Mouse (Mus musculus): Measurements from ENCODE around the gene Slc43a2. TPM values are rescaled to one million over a fixed set of nuclear protein-coding genes. Genes with fewer than 3 reads are reported as not detected.

Gene Slc43a2
- polyA plus RNA-seq, 1 experiment: 15.9 TPM

GRCm38 (mm10) chr11:75581495-75582149 is 50.1 kb downstream of the Slc43a2 start:
- Histone ChIP-seq H3ac (ENCODE audit: control insufficient read depth, insufficient read length) (no peak overlapping the region), H3K4me3 (no peak overlapping the region), H3K27me3 (ENCODE audit: control insufficient read depth, insufficient read depth, insufficient read length) (no peaks in the 10 kb centered on the region), H3K79me2 (ENCODE audit: control insufficient read depth, insufficient read depth) (no peaks in the 10 kb centered on the region), H3K36me3 (ENCODE audit: control insufficient read depth, insufficient read depth) (no peaks in the 10 kb centered on the region), H3K4me2 (ENCODE audit: low read depth) (no peak overlapping the region)
- TF ChIP-seq POLR2AphosphoS2 (IDR thresholded peaks at IDR 0.05; ENCODE audit: insufficient read length, low read depth) (no peak), POLR2A (IDR thresholded peaks at IDR 0.05; ENCODE audit: insufficient read length, low read depth) (no peak), TCF3 (IDR thresholded peaks at IDR 0.05; ENCODE audit: insufficient read length, low read depth) (no peak), USF1 (IDR thresholded peaks at IDR 0.05; ENCODE audit: low read depth) (no peak), MAX (IDR thresholded peaks at IDR 0.05; ENCODE audit: low read depth) (no peak), MYOG (IDR thresholded peaks at IDR 0.05; ENCODE audit: control insufficient read depth in 1 of 3, insufficient read depth in 1 of 3, insufficient read length in 2 of 3, low read depth in 2 of 3) (no peak), E2F4 (IDR thresholded peaks at IDR 0.05; ENCODE audit: insufficient read depth) (no peak), SRF (IDR thresholded peaks at IDR 0.05; ENCODE audit: control insufficient read depth, insufficient read length, low read depth) (no peak), CEBPB (IDR thresholded peaks at IDR 0.05; ENCODE audit: insufficient read depth, poor library complexity, severe bottlenecking) (no peak), REST (IDR thresholded peaks at IDR 0.05; ENCODE audit: insufficient read depth, insufficient read length) (no peak), MYOD1 (IDR thresholded peaks at IDR 0.05; ENCODE audit: control insufficient read depth in 1 of 3, insufficient read length in 2 of 3, low read depth in 2 of 3) (no peak), TCF12 (IDR thresholded peaks at IDR 0.05; ENCODE audit: insufficient read depth, poor library complexity, severe bottlenecking) (no peak)

GRCm38 (mm10) chr11:75583521-75583920 is 52.0 kb downstream of the Slc43a2 start:
- H3K36me3 ChIP-seq (ENCODE audit: control insufficient read depth, insufficient read depth): no peaks in the 10 kb centered on the region
- no peak overlapping the region for H3K4me3 ChIP-seq
- no peak overlapping the region for H3ac ChIP-seq (ENCODE audit: control insufficient read depth, insufficient read length)
- H3K27me3 ChIP-seq (ENCODE audit: control insufficient read depth, insufficient read depth, insufficient read length): no peaks in the 10 kb centered on the region
- TF ChIP-seq MYOD1 (IDR thresholded peaks at IDR 0.05; ENCODE audit: control insufficient read depth in 1 of 3, insufficient read length in 2 of 3, low read depth in 2 of 3) (no peak), POLR2AphosphoS2 (IDR thresholded peaks at IDR 0.05; ENCODE audit: insufficient read length, low read depth) (no peak), SRF (IDR thresholded peaks at IDR 0.05; ENCODE audit: control insufficient read depth, insufficient read length, low read depth) (no peak), REST (IDR thresholded peaks at IDR 0.05; ENCODE audit: insufficient read depth, insufficient read length) (no peak), E2F4 (IDR thresholded peaks at IDR 0.05; ENCODE audit: insufficient read depth) (no peak), MAX (IDR thresholded peaks at IDR 0.05; ENCODE audit: low read depth) (no peak), TCF3 (IDR thresholded peaks at IDR 0.05; ENCODE audit: insufficient read length, low read depth) (no peak), CEBPB (IDR thresholded peaks at IDR 0.05; ENCODE audit: insufficient read depth, poor library complexity, severe bottlenecking) (no peak), TCF12 (IDR thresholded peaks at IDR 0.05; ENCODE audit: insufficient read depth, poor library complexity, severe bottlenecking) (no peak), USF1 (IDR thresholded peaks at IDR 0.05; ENCODE audit: low read depth) (no peak), MYOG (IDR thresholded peaks at IDR 0.05; ENCODE audit: control insufficient read depth in 1 of 3, insufficient read depth in 1 of 3, insufficient read length in 2 of 3, low read depth in 2 of 3) (no peak), POLR2A (IDR thresholded peaks at IDR 0.05; ENCODE audit: insufficient read length, low read depth) (no peak)
- H3K4me2 ChIP-seq (ENCODE audit: low read depth): no peak overlapping the region
- peaks cover 2% of the 10 kb centered on the region for H3K79me2 ChIP-seq (ENCODE audit: control insufficient read depth, insufficient read depth)

GRCm38 (mm10) chr11:75585061-75585460 is 53.6 kb downstream of the Slc43a2 start:
- Histone ChIP-seq H3K79me2 (ENCODE audit: control insufficient read depth, insufficient read depth) (peaks cover 18% of the 10 kb centered on the region), H3K36me3 (ENCODE audit: control insufficient read depth, insufficient read depth) (no peaks in the 10 kb centered on the region), H3K4me2 (ENCODE audit: low read depth) (no peak overlapping the region), H3K4me3 (no peak overlapping the region), H3K27me3 (ENCODE audit: control insufficient read depth, insufficient read depth, insufficient read length) (no peaks in the 10 kb centered on the region), H3ac (ENCODE audit: control insufficient read depth, insufficient read length) (no peak overlapping the region)
- TF ChIP-seq CEBPB (IDR thresholded peaks at IDR 0.05; ENCODE audit: insufficient read depth, poor library complexity, severe bottlenecking) (no peak), REST (IDR thresholded peaks at IDR 0.05; ENCODE audit: insufficient read depth, insufficient read length) (no peak), TCF3 (IDR thresholded peaks at IDR 0.05; ENCODE audit: insufficient read length, low read depth) (no peak), USF1 (IDR thresholded peaks at IDR 0.05; ENCODE audit: low read depth) (no peak), POLR2A (IDR thresholded peaks at IDR 0.05; ENCODE audit: insufficient read length, low read depth) (no peak), SRF (IDR thresholded peaks at IDR 0.05; ENCODE audit: control insufficient read depth, insufficient read length, low read depth) (no peak), E2F4 (IDR thresholded peaks at IDR 0.05; ENCODE audit: insufficient read depth) (no peak), MYOG (IDR thresholded peaks at IDR 0.05; ENCODE audit: control insufficient read depth in 1 of 3, insufficient read depth in 1 of 3, insufficient read length in 2 of 3, low read depth in 2 of 3) (no peak), MYOD1 (IDR thresholded peaks at IDR 0.05; ENCODE audit: control insufficient read depth in 1 of 3, insufficient read length in 2 of 3, low read depth in 2 of 3) (no peak)

GRCm38 (mm10) chr11:75585978-75586377 is 54.5 kb downstream of the Slc43a2 start:
- Histone ChIP-seq H3K4me3 (no peak overlapping the region), H3K27me3 (ENCODE audit: control insufficient read depth, insufficient read depth, insufficient read length) (no peaks in the 10 kb centered on the region), H3K79me2 (ENCODE audit: control insufficient read depth, insufficient read depth) (peaks cover 25% of the 10 kb centered on the region), H3ac (ENCODE audit: control insufficient read depth, insufficient read length) (no peak overlapping the region), H3K36me3 (ENCODE audit: control insufficient read depth, insufficient read depth) (peaks cover 4% of the 10 kb centered on the region), H3K4me2 (ENCODE audit: low read depth) (no peak overlapping the region)
- TF ChIP-seq SRF (IDR thresholded peaks at IDR 0.05; ENCODE audit: control insufficient read depth, insufficient read length, low read depth) (no peak), MAX (IDR thresholded peaks at IDR 0.05; ENCODE audit: low read depth) (no peak)

- Histone ChIP-seq H3K79me2 (ENCODE audit: control insufficient read depth, insufficient read depth) (peaks cover 33% of the 10 kb centered on the region), H3K36me3 (ENCODE audit: control insufficient read depth, insufficient read depth) (peaks cover 4% of the 10 kb centered on the region), H3K4me2 (ENCODE audit: low read depth) (no peak overlapping the region), H3K27me3 (ENCODE audit: control insufficient read depth, insufficient read depth, insufficient read length) (no peaks in the 10 kb centered on the region), H3ac (ENCODE audit: control insufficient read depth, insufficient read length) (no peak overlapping the region), H3K4me3 (peak overlapping the region; percentile 63)
- TF ChIP-seq MAX (IDR thresholded peaks at IDR 0.05; ENCODE audit: low read depth): no peak
- no peak for TF ChIP-seq POLR2A (IDR thresholded peaks at IDR 0.05; ENCODE audit: insufficient read length, low read depth)
- no peak for TF ChIP-seq TCF3 (IDR thresholded peaks at IDR 0.05; ENCODE audit: insufficient read length, low read depth)
- no peak for TF ChIP-seq MYOG (IDR thresholded peaks at IDR 0.05; ENCODE audit: control insufficient read depth in 1 of 3, insufficient read depth in 1 of 3, insufficient read length in 2 of 3, low read depth in 2 of 3)
- TF ChIP-seq CEBPB (IDR thresholded peaks at IDR 0.05; ENCODE audit: insufficient read depth, poor library complexity, severe bottlenecking): no peak
- TF ChIP-seq REST (IDR thresholded peaks at IDR 0.05; ENCODE audit: insufficient read depth, insufficient read length): no peak
- no peak for TF ChIP-seq E2F4 (IDR thresholded peaks at IDR 0.05; ENCODE audit: insufficient read depth)
- no peak for TF ChIP-seq POLR2AphosphoS2 (IDR thresholded peaks at IDR 0.05; ENCODE audit: insufficient read length, low read depth)
- no peak for TF ChIP-seq MYOD1 (IDR thresholded peaks at IDR 0.05; ENCODE audit: control insufficient read depth in 1 of 3, insufficient read length in 2 of 3, low read depth in 2 of 3)
- TF ChIP-seq TCF12 (IDR thresholded peaks at IDR 0.05; ENCODE audit: insufficient read depth, poor library complexity, severe bottlenecking): no peak
- no peak for TF ChIP-seq SRF (IDR thresholded peaks at IDR 0.05; ENCODE audit: control insufficient read depth, insufficient read length, low read depth)
- no peak for TF ChIP-seq USF1 (IDR thresholded peaks at IDR 0.05; ENCODE audit: low read depth)
These were observed 55.5 kb downstream of the Slc43a2 start for GRCm38 (mm10) chr11:75586963-75587362.
